Mouse (Mus musculus): ENCODE data around the gene Iars. TPM values are rescaled to one million over a fixed set of nuclear protein-coding genes. Genes with fewer than 3 reads are reported as not detected.
A peak's percentile ranks its signal among the peaks of the same experiment; 100 is the strongest.

Iars gene
- polyA plus RNA-seq, 1 experiment from 2014 or later = 94.6 TPM

DNA sequence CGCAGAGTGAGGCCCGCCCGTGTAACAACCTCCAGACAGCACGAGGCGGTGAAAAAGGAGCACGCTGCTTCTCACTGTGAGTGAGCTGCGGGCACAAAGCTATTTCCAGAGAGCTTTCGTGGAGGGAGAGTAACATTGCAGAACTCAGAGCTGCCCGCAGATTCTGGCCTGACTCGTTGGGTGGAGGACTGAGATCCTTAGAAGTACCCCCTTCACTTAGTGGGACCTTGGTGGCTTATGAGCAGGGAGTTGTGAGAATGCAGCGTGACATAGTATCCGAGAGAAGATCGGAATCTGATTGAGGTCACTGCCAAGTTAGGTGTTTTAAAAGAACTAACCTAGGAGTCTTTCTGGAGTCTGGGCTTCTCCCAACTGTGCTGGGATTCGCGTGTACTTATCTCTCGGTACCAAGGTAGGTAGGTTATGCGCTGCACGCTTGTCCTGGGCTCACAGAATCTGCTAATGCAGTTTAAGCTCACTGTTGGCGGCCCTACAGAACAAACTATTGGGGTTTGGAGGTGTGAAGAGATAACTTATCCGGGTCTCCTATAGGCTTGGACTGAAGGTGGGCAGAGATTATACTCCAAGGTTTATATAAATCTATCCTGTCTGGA lies 440 bp downstream of the Iars start:
- Histone ChIP-seq H3K9ac (replicated peaks) (peak overlapping the region; percentile 79), H3K36me3 (peaks cover 18% of the 10 kb centered on the region), H3K27ac (replicated peaks) (peak overlapping the region; percentile 30; the same call in 1 of the 2 replicates), H3K9me3 (no peaks in the 10 kb centered on the region), H3K4me3 (peak overlapping the region; percentile 95), H3K4me2 (replicated peaks) (peak overlapping the region; percentile 91), H3K4me1 (peaks cover 24% of the 10 kb centered on the region), H3K27me3 (no peaks in the 10 kb centered on the region)
- 0 out of 2 replicates have a peak, but pooled peaks have one; percentile 3 for ATAC-seq (ENCODE audit: low FRiP score, low read depth)
- under 1% methylated on average over 20 of the region's 20 CpGs for WGBS

DNA sequence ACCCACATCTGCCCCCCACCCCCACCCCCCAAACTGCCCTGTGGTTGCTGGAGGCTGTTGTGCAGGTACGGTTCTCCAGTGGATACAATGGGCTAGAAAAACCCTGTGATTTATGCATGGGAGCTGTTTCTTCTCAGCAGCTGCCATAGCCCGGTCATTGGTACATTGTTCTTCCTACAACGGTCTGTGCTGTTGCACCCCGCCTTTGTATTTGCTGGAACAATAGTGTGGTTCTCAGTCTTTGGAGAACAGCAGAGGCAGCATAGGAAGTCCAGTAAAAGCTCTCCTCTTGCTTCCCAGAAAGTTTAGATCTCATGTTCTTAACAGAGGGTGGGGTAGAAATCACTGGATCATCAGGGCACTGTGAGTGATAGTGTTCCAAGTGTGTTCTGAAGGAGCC lies 2.4 kb downstream of the Iars start:
- Histone ChIP-seq H3K4me1 (peaks cover 24% of the 10 kb centered on the region), H3K36me3 (peaks cover 25% of the 10 kb centered on the region), H3K4me3 (no peak overlapping the region), H3K9me3 (no peaks in the 10 kb centered on the region), H3K4me2 (replicated peaks) (no peak overlapping the region), H3K27ac (replicated peaks) (no peak overlapping the region), H3K9ac (replicated peaks) (no peak overlapping the region), H3K27me3 (no peaks in the 10 kb centered on the region)
- WGBS = 66% methylated on average over 4 of the region's 4 CpGs
- ATAC-seq (ENCODE audit: low FRiP score, low read depth) = no peak

DNA sequence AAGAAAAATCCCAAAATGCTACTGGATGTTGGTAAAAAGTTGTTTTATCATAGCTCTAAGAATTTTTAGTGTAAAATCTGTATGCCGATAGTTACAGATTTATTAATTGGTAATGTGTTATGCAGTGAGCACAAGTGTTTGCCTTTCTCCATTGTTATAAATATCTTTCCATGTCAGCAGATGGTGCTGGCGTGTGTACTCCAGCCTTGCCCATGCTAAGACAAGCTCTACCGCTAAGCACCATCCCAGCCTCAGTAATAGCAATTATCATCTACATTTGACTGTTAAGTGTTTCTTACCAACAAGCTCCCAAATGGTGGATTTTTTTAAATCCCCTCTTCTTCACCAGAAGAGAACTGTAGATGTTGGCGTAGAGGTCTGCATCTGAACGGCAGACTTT lies 9.2 kb downstream of the Iars start:
- Histone ChIP-seq H3K9ac (replicated peaks) (no peak overlapping the region), H3K4me3 (no peak overlapping the region), H3K4me1 (no peaks in the 10 kb centered on the region), H3K4me2 (replicated peaks) (no peak overlapping the region), H3K27ac (replicated peaks) (no peak overlapping the region), H3K27me3 (no peaks in the 10 kb centered on the region), H3K9me3 (no peaks in the 10 kb centered on the region), H3K36me3 (peaks cover 59% of the 10 kb centered on the region)
- 98% methylated on average over 5 of the region's 5 CpGs for WGBS
- ATAC-seq (ENCODE audit: low FRiP score, low read depth) = no peak

DNA sequence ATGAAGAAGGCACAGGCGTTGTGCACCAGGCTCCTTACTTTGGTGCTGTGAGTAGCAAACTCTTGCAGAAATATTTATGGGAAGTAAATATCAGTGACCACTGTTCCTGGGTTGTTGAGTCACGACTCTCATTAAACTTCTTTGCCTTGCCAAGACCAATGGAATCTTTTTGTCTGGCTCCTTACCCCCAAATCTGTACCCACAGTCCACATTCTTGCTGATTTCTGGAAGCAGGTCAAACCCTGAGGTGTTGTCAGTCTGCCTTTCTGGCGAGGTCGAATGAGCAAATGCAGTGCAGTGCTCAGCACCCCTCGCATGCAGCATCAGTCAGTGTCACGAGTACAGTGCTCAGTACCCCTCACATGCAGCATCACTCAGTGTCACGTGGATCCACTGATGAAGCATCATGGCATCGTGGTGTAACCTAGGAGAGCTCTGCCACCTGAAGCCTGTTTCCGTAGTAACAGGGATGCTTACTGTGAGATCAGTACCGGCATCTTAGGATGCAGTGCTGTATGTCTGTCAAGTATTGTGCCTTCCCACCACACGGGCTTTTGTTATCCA lies 21.4 kb downstream of the Iars start:
- Histone ChIP-seq H3K9me3 (no peaks in the 10 kb centered on the region), H3K4me2 (replicated peaks) (no peak overlapping the region), H3K27ac (replicated peaks) (no peak overlapping the region), H3K27me3 (no peaks in the 10 kb centered on the region), H3K4me1 (peaks cover 12% of the 10 kb centered on the region), H3K4me3 (no peak overlapping the region), H3K9ac (replicated peaks) (no peak overlapping the region), H3K36me3 (peaks cover 79% of the 10 kb centered on the region)
- 96% methylated on average over 11 of the region's 11 CpGs for WGBS
- no peak for ATAC-seq (ENCODE audit: low FRiP score, low read depth)

- WGBS = 72% methylated on average over 3 of the region's 3 CpGs
- H3K4me2 ChIP-seq (replicated peaks) = no peak overlapping the region
- H3K27ac ChIP-seq (replicated peaks) = peak overlapping the region; percentile 54
- H3K27me3 ChIP-seq = no peaks in the 10 kb centered on the region
- peaks cover 94% of the 10 kb centered on the region for H3K36me3 ChIP-seq
- no peak overlapping the region for H3K4me3 ChIP-seq
- H3K4me1 ChIP-seq = peaks cover 12% of the 10 kb centered on the region
- ATAC-seq (ENCODE audit: low FRiP score, low read depth) = peak; percentile 67
- H3K9ac ChIP-seq (replicated peaks) = no peak overlapping the region
- H3K9me3 ChIP-seq = no peaks in the 10 kb centered on the region
Measured at GRCm38 (mm10) chr13:49706032-49706690, 24.3 kb downstream of the Iars start.

GRCm38 (mm10) chr13:49708311-49708710 lies 26.4 kb downstream of the Iars start:
- no peaks in the 10 kb centered on the region for H3K9me3 ChIP-seq
- H3K4me2 ChIP-seq (replicated peaks) = no peak overlapping the region
- H3K27ac ChIP-seq (replicated peaks) = no peak overlapping the region
- peaks cover 12% of the 10 kb centered on the region for H3K4me1 ChIP-seq
- H3K27me3 ChIP-seq = no peaks in the 10 kb centered on the region
- peaks cover 94% of the 10 kb centered on the region for H3K36me3 ChIP-seq
- no peak for ATAC-seq (ENCODE audit: low FRiP score, low read depth)
- no peak overlapping the region for H3K9ac ChIP-seq (replicated peaks)
- H3K4me3 ChIP-seq = no peak overlapping the region
- WGBS = 96% methylated on average over 8 of the region's 8 CpGs

- no peaks in the 10 kb centered on the region for H3K4me1 ChIP-seq
- H3K36me3 ChIP-seq = peaks cover 96% of the 10 kb centered on the region
- no peak for ATAC-seq (ENCODE audit: low FRiP score, low read depth)
- 97% methylated on average over 12 of the region's 12 CpGs for WGBS
- H3K9ac ChIP-seq (replicated peaks) = no peak overlapping the region
- H3K27me3 ChIP-seq = no peaks in the 10 kb centered on the region
- H3K4me3 ChIP-seq = no peak overlapping the region
- no peak overlapping the region for H3K27ac ChIP-seq (replicated peaks)
- no peak overlapping the region for H3K4me2 ChIP-seq (replicated peaks)
- H3K9me3 ChIP-seq = no peaks in the 10 kb centered on the region
Measured at GRCm38 (mm10) chr13:49712047-49712721, 30.3 kb downstream of the Iars start.

GRCm38 (mm10) chr13:49719310-49719709 lies 37.4 kb downstream of the Iars start:
- no peaks in the 10 kb centered on the region for H3K9me3 ChIP-seq
- no peak overlapping the region for H3K4me2 ChIP-seq (replicated peaks)
- 88% methylated on average over 3 of the region's 3 CpGs for WGBS
- no peak overlapping the region for H3K9ac ChIP-seq (replicated peaks)
- no peak overlapping the region for H3K27ac ChIP-seq (replicated peaks)
- peaks cover 97% of the 10 kb centered on the region for H3K36me3 ChIP-seq
- no peaks in the 10 kb centered on the region for H3K4me1 ChIP-seq
- H3K4me3 ChIP-seq = no peak overlapping the region
- no peaks in the 10 kb centered on the region for H3K27me3 ChIP-seq
- no peak for ATAC-seq (ENCODE audit: low FRiP score, low read depth)

GRCm38 (mm10) chr13:49736430-49736829 lies 54.5 kb downstream of the Iars start:
- H3K9me3 ChIP-seq = no peaks in the 10 kb centered on the region
- H3K27me3 ChIP-seq = no peaks in the 10 kb centered on the region
- no peak overlapping the region for H3K27ac ChIP-seq (replicated peaks)
- no peak overlapping the region for H3K4me3 ChIP-seq
- no peak for ATAC-seq (ENCODE audit: low FRiP score, low read depth)
- H3K36me3 ChIP-seq = peaks cover 43% of the 10 kb centered on the region
- no peak overlapping the region for H3K4me2 ChIP-seq (replicated peaks)
- H3K9ac ChIP-seq (replicated peaks) = no peak overlapping the region
- no peaks in the 10 kb centered on the region for H3K4me1 ChIP-seq
- WGBS = 93% methylated on average over 2 of the region's 2 CpGs

DNA sequence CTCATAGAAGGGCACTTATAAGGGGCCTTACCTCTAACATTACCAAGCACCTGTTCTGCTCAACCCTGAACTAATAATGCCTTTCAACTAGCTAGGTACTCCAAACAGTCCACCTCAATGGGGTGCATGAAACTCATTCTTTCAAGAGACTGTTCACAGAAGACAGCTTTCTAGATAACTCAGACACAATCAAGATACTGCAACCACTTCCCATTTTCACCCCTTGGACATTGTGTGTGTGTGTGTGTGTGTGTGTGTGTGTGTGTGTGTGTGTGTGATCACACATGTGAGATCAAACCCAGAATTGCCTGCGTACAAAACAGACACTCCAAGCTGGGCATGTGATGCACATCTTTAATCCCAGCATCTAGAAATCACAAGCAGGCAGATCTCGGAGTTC lies 56.1 kb downstream of the Iars start:
- H3K27me3 ChIP-seq = no peaks in the 10 kb centered on the region
- no peaks in the 10 kb centered on the region for H3K4me1 ChIP-seq
- H3K9ac ChIP-seq (replicated peaks) = no peak overlapping the region
- no peak overlapping the region for H3K4me3 ChIP-seq
- no peaks in the 10 kb centered on the region for H3K9me3 ChIP-seq
- 91% methylated on average over 2 of the region's 2 CpGs for WGBS
- ATAC-seq (ENCODE audit: low FRiP score, low read depth) = no peak
- no peak overlapping the region for H3K4me2 ChIP-seq (replicated peaks)
- no peak overlapping the region for H3K27ac ChIP-seq (replicated peaks)
- peaks cover 27% of the 10 kb centered on the region for H3K36me3 ChIP-seq

GRCm38 (mm10) chr13:49741285-49742040 lies 59.6 kb downstream of the Iars start:
- Histone ChIP-seq H3K27ac (replicated peaks) (no peak overlapping the region), H3K36me3 (no peaks in the 10 kb centered on the region), H3K9ac (replicated peaks) (no peak overlapping the region), H3K4me2 (replicated peaks) (no peak overlapping the region), H3K4me3 (no peak overlapping the region), H3K9me3 (no peaks in the 10 kb centered on the region), H3K27me3 (no peaks in the 10 kb centered on the region), H3K4me1 (no peaks in the 10 kb centered on the region)
- ATAC-seq (ENCODE audit: low FRiP score, low read depth) = no peak
- 92% methylated on average over 16 of the region's 16 CpGs for WGBS
